Mouse (Mus musculus): ENCODE measurements around the gene Ift122. TPM values are rescaled to one million over a fixed set of nuclear protein-coding genes. Genes with fewer than 3 reads are reported as not detected.

Ift122 gene
- total and polyA plus RNA-seq, 3 experiments: 3.3 to 8.0 TPM; not detected in 1

DNA sequence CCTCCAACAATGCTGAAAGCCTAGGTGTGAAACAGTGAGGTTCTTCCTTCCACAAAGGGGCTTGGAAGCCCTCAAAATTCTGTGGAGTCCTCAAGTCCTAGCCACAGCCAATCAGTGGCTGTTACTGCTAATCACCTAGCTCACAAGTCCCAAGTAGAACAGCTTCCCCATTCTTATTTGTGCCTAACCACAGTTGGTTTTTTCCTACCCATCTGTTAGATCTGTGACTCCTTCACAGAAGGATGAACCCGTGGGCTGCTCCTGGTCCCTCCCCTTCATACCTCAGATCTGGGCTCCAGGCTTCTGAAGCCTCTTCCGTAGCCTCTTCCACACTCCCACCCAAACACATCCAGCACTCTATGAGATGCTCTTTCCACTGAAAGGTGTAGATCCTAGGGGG, 53.6 kb downstream of the Ift122 start:
- Histone ChIP-seq H3K4me3 (ENCODE audit: control insufficient read depth in 1 of 2, insufficient read depth in 1 of 2, low read depth in 2 of 2, low read length in 2 of 2) (no peak overlapping the region), H3K27ac (ENCODE audit: control insufficient read depth, low read depth, low read length) (peak overlapping the region; percentile 28; the same call in 1 of the 2 replicates), H3K36me3 (ENCODE audit: control insufficient read depth in 1 of 2, insufficient read depth in 2 of 2, low read length in 2 of 2) (peaks cover 0 to 19% of the 10 kb centered on the region in 2 experiments; a peak in 2 of 4 replicates), H3K9me3 (replicated peaks; ENCODE audit: insufficient read depth, low read length) (no peaks in the 10 kb centered on the region), H3K4me1 (ENCODE audit: control insufficient read depth in 1 of 2, insufficient read depth in 2 of 2, low read length in 2 of 2) (peaks cover 12 to 37% of the 10 kb centered on the region in 2 experiments), H3K79me2 (ENCODE audit: control insufficient read depth, insufficient read depth, low read length, poor library complexity) (no peaks in the 10 kb centered on the region), H3K27me3 (ENCODE audit: control insufficient read depth in 1 of 2, insufficient read depth in 2 of 2, low read length in 2 of 2) (no peaks in the 10 kb centered on the region), H3K9ac (ENCODE audit: control insufficient read depth, low read depth, low read length, poor library complexity, severe bottlenecking) (no peak overlapping the region)
- peak; percentile 86 for DNase-seq (ENCODE audit: low read depth, low spot score)
- TF ChIP-seq CHD1 (IDR thresholded peaks at IDR 0.05; ENCODE audit: low read depth, low read length): no peak
- peak; percentile 19; the same call in 1 of the 2 replicates for TF ChIP-seq ETS1 (IDR thresholded peaks at IDR 0.05; ENCODE audit: low read depth, low read length)
- no peak for TF ChIP-seq TCF12 (IDR thresholded peaks at IDR 0.05; ENCODE audit: low read depth, low read length)
- no peak for TF ChIP-seq CTCF (IDR thresholded peaks at IDR 0.05 in 2 of 3, conservative IDR thresholded peaks at IDR 0.05 in 1 of 3; ENCODE audit: control insufficient read depth in 1 of 3, insufficient read depth in 1 of 3, low read depth in 2 of 3, low read length in 3 of 3, poor library complexity in 1 of 3, severe bottlenecking in 1 of 3)
- 0 out of 2 replicates have a peak, but pooled peaks have one; percentile 34 for TF ChIP-seq GATA1 (IDR thresholded peaks at IDR 0.05; ENCODE audit: low read depth, low read length)
- no peak for TF ChIP-seq RCOR1 (IDR thresholded peaks at IDR 0.05; ENCODE audit: low read depth, low read length)
- TF ChIP-seq TBP (IDR thresholded peaks at IDR 0.05; ENCODE audit: low read depth, low read length): peak; percentile 81
- TF ChIP-seq ZMIZ1 (IDR thresholded peaks at IDR 0.05; ENCODE audit: low read depth, low read length): no peak
- TF ChIP-seq MEF2A (IDR thresholded peaks at IDR 0.05; ENCODE audit: extremely low read depth, insufficient replicate concordance, low read depth, low read length, poor library complexity, severe bottlenecking): no peak
- no peak for TF ChIP-seq KAT2A (conservative IDR thresholded peaks at IDR 0.05; ENCODE audit: low read depth, low read length)
- no peak for TF ChIP-seq GABPA (IDR thresholded peaks at IDR 0.05; ENCODE audit: low read depth, low read length)
- 0 out of 2 replicates have a peak, but pooled peaks have one; percentile 5 for TF ChIP-seq TAL1 (IDR thresholded peaks at IDR 0.05; ENCODE audit: low read length)
- no peak for TF ChIP-seq ZNF384 (IDR thresholded peaks at IDR 0.05; ENCODE audit: low read depth, low read length)
- no peak for TF ChIP-seq NELFE (IDR thresholded peaks at IDR 0.05; ENCODE audit: low read depth, low read length)
- TF ChIP-seq RAD21 (IDR thresholded peaks at IDR 0.05; ENCODE audit: low read depth, low read length): no peak
- no peak for TF ChIP-seq MAFK (IDR thresholded peaks at IDR 0.05; ENCODE audit: borderline replicate concordance, low read depth, low read length)
- no peak for TF ChIP-seq POLR2AphosphoS2 (IDR thresholded peaks at IDR 0.05; ENCODE audit: low read length)
- no peak for TF ChIP-seq ZKSCAN1 (IDR thresholded peaks at IDR 0.05; ENCODE audit: low read depth, low read length)
- TF ChIP-seq MYB (IDR thresholded peaks at IDR 0.05; ENCODE audit: low read depth, low read length): no peak
- TF ChIP-seq SIN3A (IDR thresholded peaks at IDR 0.05; ENCODE audit: low read length): no peak
- no peak for TF ChIP-seq ZC3H11A (IDR thresholded peaks at IDR 0.05; ENCODE audit: low read depth, low read length)
- no peak for TF ChIP-seq E2F4 (IDR thresholded peaks at IDR 0.05; ENCODE audit: borderline replicate concordance, low read depth, low read length)
- no peak for TF ChIP-seq USF1 (IDR thresholded peaks at IDR 0.05; ENCODE audit: low read depth, low read length)
